Mouse (Mus musculus) forebrain, embryonic 11.5 days (tissue): ENCODE data around the gene Kmt2e. TPM values are rescaled to one million over a fixed set of nuclear protein-coding genes. Genes with fewer than 3 reads are reported as not detected.

Experiments used
- ATAC-seq: fragments of 200-750 bp; cut with Nextera tagmentation; replicated peaks from 2 replicates; pipeline ENCODE4 v1.8.0; 2017; ENCODE audit warnings: moderate TSS enrichment; ENCODE audit not compliant: low FRiP score
- DNase-seq: peaks from one replicate; pipeline ENCODE4 v3.0.0-alpha.2; 2017; ENCODE audit warnings: low spot score
- H3K27ac ChIP-seq: fragments of 300-500 bp; sonication (generic); 2 replicates; pipeline ENCODE4 v1.5.1; 2014; ENCODE audit warnings: low read depth, low read length
- H3K27me3 ChIP-seq: fragments of 300-500 bp; sonication (generic); 2 replicates; pipeline ENCODE4 v1.6.1; 2014; ENCODE audit warnings: mild to moderate bottlenecking, low read length, mixed read lengths; ENCODE audit not compliant: control insufficient read depth, insufficient read depth
- H3K36me3 ChIP-seq: fragments of 300-500 bp; sonication (generic); 2 replicates; pipeline ENCODE4 v1.6.1; 2014; ENCODE audit warnings: mild to moderate bottlenecking, low read length, moderate library complexity, mixed read lengths; ENCODE audit not compliant: control insufficient read depth, insufficient read depth
- H3K4me1 ChIP-seq: fragments of 300-500 bp; sonication (generic); replicated peaks from 2 replicates; pipeline ENCODE4 v1.6.1; 2014; ENCODE audit warnings: low read length, mixed read lengths; ENCODE audit not compliant: control insufficient read depth, insufficient read depth
- H3K4me2 ChIP-seq: fragments of 300-500 bp; sonication (generic); 2 replicates; pipeline ENCODE4 v1.6.1; 2014; ENCODE audit warnings: low read depth, mild to moderate bottlenecking, low read length, moderate library complexity, mixed read lengths; ENCODE audit not compliant: severe bottlenecking
- H3K4me3 ChIP-seq: fragments of 300-500 bp; sonication (generic); 2 replicates; pipeline ENCODE4 v1.5.1; 2014; ENCODE audit warnings: low read depth, low read length
- H3K9ac ChIP-seq: fragments of 300-500 bp; sonication (generic); 2 replicates; pipeline ENCODE4 v1.6.1; 2014; ENCODE audit warnings: low read length
- H3K9me3 ChIP-seq: fragments of 300-500 bp; sonication (generic); 2 replicates; pipeline ENCODE4 v1.6.1; 2016; ENCODE audit warnings: low read length, mixed read lengths; ENCODE audit not compliant: control insufficient read depth
- whole genome bisulfite sequencing: fragments of 180-500 bp; shearing (Covaris S2); extraction: QIAGEN DNeasy Blood & Tissue Kit; methylation state at CpG from one replicate; pipeline ENCODE4 v1.1.7; 2014; 5-methylcytosine and 5-hydroxymethylcytosine counted together
- polyA plus RNA-seq: library from polyadenylated mRNA; unstranded; fragments of >200 nt; fragmentation: Nextera tagmentation; extraction: Ambion mirVana; gene quantifications from 2 replicates; pipeline ENCODE4 v1.2.1, GENCODE M21; 2014

The Kmt2e gene
- polyA plus RNA-seq, 1 experiment from 2014 or later: 104 TPM

DNA sequence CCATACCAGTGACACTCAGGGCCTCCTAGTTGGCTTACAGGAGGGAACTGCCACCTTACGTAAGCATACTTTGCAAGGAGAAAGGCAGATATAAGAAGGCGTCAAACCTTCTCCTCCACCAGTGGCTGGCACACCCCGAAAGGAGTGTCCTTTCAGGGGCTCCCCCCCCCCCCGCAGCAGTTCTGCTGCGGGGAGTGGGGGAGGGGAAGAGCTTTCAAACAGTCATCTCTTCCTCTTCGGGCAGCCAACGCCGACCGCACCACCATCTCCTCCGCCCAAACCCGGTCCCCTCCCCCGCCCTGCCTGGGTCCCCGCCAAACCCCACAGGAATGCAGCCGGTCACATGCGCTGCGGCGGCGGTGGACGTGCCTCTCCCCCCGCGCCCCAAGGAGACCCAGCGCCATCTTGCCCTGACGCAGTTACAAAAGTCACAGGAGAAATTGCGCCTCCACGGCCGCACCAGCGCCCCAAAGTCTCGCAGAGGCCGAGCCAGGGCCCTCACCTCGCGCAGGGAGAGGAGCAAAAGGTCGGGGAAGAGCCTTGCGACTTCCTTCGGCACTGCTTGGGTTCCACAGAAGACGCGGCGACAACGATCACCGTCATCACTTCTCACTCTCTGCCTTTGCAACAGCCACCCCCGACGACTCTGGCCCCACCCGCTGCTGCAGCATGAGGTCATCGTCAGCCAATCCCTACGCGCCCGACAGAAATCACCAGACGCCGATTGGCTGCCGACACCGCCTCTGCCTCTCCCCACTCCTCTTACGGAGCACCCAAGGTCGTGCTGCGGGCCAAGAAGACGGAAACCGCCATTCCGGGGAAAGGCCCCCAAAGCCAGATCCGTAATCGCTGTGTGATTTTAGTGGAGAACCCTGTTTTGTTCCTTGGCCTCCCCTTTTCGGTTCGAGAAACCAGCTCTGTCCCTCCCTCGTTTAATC, 1.3 kb upstream of the Kmt2e start:
- DNase-seq (peak; percentile 98), ATAC-seq (peak; percentile 92)
- WGBS: under 1% methylated on average over 59 of the region's 61 CpGs
- H3K27me3 ChIP-seq: no peaks in the 10 kb centered on the region
- peaks cover 1% of the 10 kb centered on the region; the same call in 1 of the 2 replicates for H3K4me1 ChIP-seq
- H3K9ac ChIP-seq: peak overlapping the region; percentile 90
- peak overlapping the region; percentile 97 for H3K4me3 ChIP-seq
- no peaks in the 10 kb centered on the region for H3K36me3 ChIP-seq
- H3K4me2 ChIP-seq: peak overlapping the region; percentile 78
- H3K9me3 ChIP-seq: no peaks in the 10 kb centered on the region
- peak overlapping the region; percentile 99 for H3K27ac ChIP-seq

DNA sequence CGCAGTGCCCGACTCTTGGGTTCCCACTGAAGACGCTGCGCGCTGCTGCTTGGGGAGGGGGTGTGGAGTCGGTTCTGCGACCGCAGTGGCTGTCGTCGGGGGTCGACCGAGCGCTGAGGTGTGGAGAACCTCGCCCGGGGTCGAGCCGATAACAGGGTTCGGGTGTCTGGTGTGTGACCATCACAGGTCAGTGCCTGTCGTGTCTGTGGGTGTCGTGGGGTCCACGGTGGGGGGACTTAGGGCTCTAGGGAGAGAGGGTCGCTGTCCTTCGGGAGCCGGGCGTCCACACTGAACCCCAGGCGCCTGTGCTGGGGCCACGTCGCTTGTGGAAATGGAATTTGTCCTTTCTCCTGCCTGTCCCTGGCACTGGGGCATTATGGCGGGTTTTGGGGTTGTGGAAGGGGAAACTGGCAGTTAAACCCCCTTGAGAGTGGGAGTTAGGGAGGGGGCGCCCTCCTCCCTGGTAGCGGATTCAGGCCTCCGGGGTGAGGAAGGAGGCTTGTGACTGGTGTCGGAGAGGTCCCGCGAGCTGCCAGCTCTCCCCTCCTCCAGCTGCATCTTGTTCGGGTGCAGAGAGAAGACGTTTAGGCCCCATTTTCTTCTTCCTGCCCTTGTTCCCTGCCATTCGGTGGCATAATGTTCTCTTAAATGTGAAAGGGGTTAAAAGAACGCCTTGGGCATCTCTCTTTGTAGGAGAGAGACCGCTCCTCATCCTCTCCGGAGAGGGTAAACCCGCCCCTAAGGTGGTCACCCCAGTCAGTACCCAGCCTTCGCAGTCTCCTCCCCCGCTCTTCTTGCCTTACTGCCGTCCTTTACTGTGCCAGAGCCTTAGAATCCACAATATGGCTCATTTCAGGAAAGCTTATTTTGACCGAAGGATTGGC, 599 bp downstream of the Kmt2e start:
- H3K27me3 ChIP-seq: no peaks in the 10 kb centered on the region
- no peaks in the 10 kb centered on the region for H3K9me3 ChIP-seq
- H3K27ac ChIP-seq: peak overlapping the region; percentile 99
- H3K4me2 ChIP-seq: peak overlapping the region; percentile 78
- ATAC-seq (no peak; the same call in 1 of the 2 replicates), DNase-seq (peak; percentile 80)
- no peaks in the 10 kb centered on the region for H3K4me1 ChIP-seq
- H3K36me3 ChIP-seq: no peaks in the 10 kb centered on the region
- WGBS: 0% methylated on average over 46 of the region's 46 CpGs
- peak overlapping the region; percentile 90 for H3K9ac ChIP-seq
- peak overlapping the region; percentile 97 for H3K4me3 ChIP-seq

DNA sequence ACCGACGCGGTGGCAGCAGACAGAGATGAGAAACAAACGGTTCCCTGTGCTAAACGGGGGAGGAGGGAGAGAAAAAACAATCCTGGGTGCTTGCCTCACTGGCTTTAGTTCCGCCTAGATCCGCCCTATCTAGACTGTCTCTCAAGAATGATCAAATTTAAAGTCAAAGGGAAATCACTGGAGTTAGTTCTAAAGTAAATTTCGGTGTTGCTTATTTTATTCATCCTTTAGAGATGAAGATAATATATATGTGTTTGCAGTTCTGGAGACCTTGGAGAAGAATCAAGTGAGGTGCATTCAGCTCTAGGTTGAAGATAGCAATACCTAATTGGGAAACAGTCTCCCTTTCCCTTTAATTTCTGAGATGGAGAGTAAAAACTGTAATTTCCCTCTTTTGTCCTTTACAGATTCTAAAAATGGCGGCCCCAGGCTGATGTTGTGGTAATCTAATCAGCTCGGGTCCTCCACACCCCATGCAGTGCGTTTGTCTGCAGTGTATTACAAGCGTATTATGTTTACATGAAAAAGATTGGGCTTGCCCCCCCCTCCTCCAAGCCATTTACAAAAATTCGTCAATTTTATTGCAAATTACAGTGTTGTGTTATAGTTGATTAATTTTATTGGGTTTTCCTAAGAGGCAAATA, 1.4 kb downstream of the Kmt2e start:
- H3K4me3 ChIP-seq: peak overlapping the region; percentile 97
- H3K27me3 ChIP-seq: no peaks in the 10 kb centered on the region
- DNase-seq: peak; percentile 55
- no peaks in the 10 kb centered on the region for H3K9me3 ChIP-seq
- H3K36me3 ChIP-seq: no peaks in the 10 kb centered on the region
- ATAC-seq: no peak
- WGBS: under 1% methylated on average over 13 of the region's 13 CpGs
- peak overlapping the region; percentile 99 for H3K27ac ChIP-seq
- no peaks in the 10 kb centered on the region for H3K4me1 ChIP-seq
- H3K4me2 ChIP-seq: peak overlapping the region; percentile 78
- H3K9ac ChIP-seq: peak overlapping the region; percentile 90

DNA sequence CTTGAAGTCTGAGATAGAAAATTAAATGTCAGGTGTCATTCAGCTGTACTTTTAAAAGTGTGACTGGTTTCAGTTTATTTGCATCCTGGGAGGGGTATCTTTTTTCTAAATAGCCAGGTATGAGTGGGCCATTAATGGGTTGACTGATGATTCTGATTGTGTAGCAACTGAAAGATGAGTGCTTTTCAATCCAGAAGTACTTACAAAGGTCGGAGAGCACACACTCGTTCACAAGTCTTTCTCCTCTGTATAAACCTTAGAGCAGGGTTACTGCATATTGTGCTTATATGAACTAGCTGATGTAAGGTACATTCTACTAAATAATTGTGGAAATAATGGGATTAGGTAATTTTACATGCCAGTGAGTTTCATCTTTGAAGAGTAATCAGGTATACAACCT, 2.5 kb downstream of the Kmt2e start:
- ATAC-seq (no peak), DNase-seq (no peak)
- WGBS: 21% methylated on average over 2 of the region's 2 CpGs
- Histone ChIP-seq H3K9ac (peak overlapping the region; percentile 0; the same call in 1 of the 2 replicates), H3K27me3 (no peaks in the 10 kb centered on the region), H3K27ac (no peak overlapping the region), H3K4me2 (peak overlapping the region; percentile 78), H3K4me1 (no peaks in the 10 kb centered on the region), H3K36me3 (no peaks in the 10 kb centered on the region), H3K9me3 (no peaks in the 10 kb centered on the region), H3K4me3 (peak overlapping the region; percentile 97)

DNA sequence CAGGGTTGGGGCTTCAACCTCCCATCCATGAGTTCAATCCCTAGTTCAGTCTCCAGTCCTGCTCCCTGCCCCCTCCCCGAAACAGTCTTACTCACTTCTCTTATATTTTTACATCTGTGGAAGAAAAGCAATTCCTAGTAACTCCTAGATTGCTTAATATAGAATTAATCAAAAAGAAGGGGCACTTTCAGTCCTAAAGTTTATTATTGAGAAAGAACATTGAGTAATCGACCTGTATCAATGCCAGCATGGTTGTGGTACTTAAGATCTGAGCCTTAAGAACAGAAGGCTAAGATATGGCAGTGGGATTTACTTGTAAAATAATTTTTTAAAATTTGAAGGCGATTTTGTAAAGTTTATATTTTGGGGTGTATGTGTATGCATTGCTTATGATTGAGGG, 5.6 kb downstream of the Kmt2e start:
- ATAC-seq: no peak
- H3K27ac ChIP-seq: no peak overlapping the region
- no peaks in the 10 kb centered on the region for H3K36me3 ChIP-seq
- no peak overlapping the region for H3K4me2 ChIP-seq
- no peak overlapping the region for H3K4me3 ChIP-seq
- no peak overlapping the region for H3K9ac ChIP-seq
- no peaks in the 10 kb centered on the region for H3K27me3 ChIP-seq
- 88% methylated on average over 3 of the region's 3 CpGs for WGBS
- no peaks in the 10 kb centered on the region for H3K9me3 ChIP-seq
- no peaks in the 10 kb centered on the region for H3K4me1 ChIP-seq
- no peak for DNase-seq

DNA sequence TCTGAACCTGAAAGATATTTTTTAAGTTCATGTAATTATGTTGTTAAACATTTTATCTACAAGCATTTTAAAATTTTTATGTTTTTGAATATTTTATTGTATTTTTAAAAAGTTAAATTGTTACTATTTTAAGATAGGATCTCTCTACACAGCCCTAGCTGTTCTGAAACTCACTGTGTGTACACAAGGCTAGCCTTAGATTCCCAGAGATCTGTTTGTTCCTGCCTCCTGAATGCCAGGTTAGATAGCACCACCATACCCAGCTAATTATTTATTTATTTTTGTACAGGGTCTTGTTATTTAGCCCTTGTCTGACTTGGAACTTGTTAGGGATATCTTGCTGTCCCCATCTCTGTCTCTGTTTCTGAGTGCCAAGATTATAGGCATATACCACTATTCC, 6.3 kb downstream of the Kmt2e start:
- no peaks in the 10 kb centered on the region for H3K9me3 ChIP-seq
- no peak overlapping the region for H3K9ac ChIP-seq
- no peak for ATAC-seq
- no peaks in the 10 kb centered on the region for H3K36me3 ChIP-seq
- no peak overlapping the region for H3K4me2 ChIP-seq
- H3K27ac ChIP-seq: no peak overlapping the region
- no peak overlapping the region for H3K4me3 ChIP-seq
- H3K4me1 ChIP-seq: no peaks in the 10 kb centered on the region
- H3K27me3 ChIP-seq: no peaks in the 10 kb centered on the region
- no peak for DNase-seq

DNA sequence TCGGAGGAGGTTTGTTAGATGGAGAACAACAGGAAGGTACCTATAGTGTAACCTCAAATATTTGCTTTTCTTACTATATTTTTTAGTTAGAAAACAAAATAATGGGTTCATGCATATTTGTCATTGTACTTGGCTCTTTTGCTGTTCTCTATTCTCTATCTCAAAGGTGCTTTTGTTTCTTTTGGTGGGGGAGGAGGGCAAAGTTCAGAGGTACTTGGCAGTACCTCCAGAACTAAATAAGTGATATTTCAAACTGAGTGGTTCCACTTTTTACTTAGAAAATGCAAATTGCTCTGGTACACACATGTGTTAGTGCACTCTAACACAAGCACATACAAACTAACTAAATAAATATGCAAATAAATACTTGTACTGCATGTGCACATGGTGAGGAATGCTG, 7.7 kb downstream of the Kmt2e start:
- WGBS: 95% methylated on average over 1 of the region's 1 CpGs
- Histone ChIP-seq H3K9me3 (no peaks in the 10 kb centered on the region), H3K9ac (no peak overlapping the region), H3K4me1 (no peaks in the 10 kb centered on the region), H3K4me3 (no peak overlapping the region), H3K4me2 (no peak overlapping the region), H3K27ac (no peak overlapping the region), H3K27me3 (no peaks in the 10 kb centered on the region), H3K36me3 (no peaks in the 10 kb centered on the region; the same call in 1 of the 2 replicates)
- ATAC-seq (no peak), DNase-seq (no peak)

DNA sequence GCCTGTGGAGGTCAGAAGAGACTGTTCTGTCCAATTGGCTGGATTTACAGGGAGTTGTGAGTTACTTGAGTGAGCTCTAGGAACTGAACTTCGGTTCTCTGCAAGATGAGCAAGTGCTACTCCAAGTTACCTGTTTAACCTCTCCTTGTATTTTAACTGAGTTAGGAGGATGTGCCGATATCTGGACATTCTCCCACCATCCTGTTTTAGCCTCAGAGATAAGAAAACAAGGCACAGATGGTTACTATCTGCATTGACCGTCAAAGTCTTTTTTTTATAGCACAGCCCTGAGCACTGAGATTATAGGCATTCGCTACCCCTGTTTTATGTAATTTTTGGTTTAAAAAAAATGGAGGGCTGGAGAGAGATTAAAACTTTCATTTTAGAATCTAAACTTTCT, 10.2 kb downstream of the Kmt2e start:
- ATAC-seq (no peak), DNase-seq (no peak)
- no peak overlapping the region for H3K27ac ChIP-seq
- no peaks in the 10 kb centered on the region for H3K27me3 ChIP-seq
- no peak overlapping the region for H3K4me3 ChIP-seq
- H3K36me3 ChIP-seq: no peaks in the 10 kb centered on the region; the same call in 1 of the 2 replicates
- WGBS: 88% methylated on average over 4 of the region's 4 CpGs
- no peak overlapping the region for H3K9ac ChIP-seq
- no peaks in the 10 kb centered on the region for H3K9me3 ChIP-seq
- H3K4me2 ChIP-seq: no peak overlapping the region
- H3K4me1 ChIP-seq: no peaks in the 10 kb centered on the region
